Mouse (Mus musculus): ENCODE measurements around the gene Gjc1. TPM values are rescaled to one million over a fixed set of nuclear protein-coding genes. Genes with fewer than 3 reads are reported as not detected.

The Gjc1 gene
- total and polyA plus RNA-seq, 3 experiments = 12.9 to 23.4 (median 19.4) TPM

GRCm38 (mm10) chr11:102753591-102754324 lies 65.7 kb downstream of the Gjc1 start:
- Histone ChIP-seq H3K27me3 (ENCODE audit: control insufficient read depth, insufficient read depth, low read length) (no peaks in the 10 kb centered on the region), H3K4me3 (no peak overlapping the region), H3K9ac (ENCODE audit: low read depth, low read length) (no peak overlapping the region), H3K36me3 (ENCODE audit: control insufficient read depth, insufficient read depth, low read length) (no peaks in the 10 kb centered on the region), H3K79me2 (replicated peaks; ENCODE audit: control insufficient read depth, insufficient read depth, low read length) (no peaks in the 10 kb centered on the region), H3K4me1 (ENCODE audit: control insufficient read depth, insufficient read depth, low read length) (no peaks in the 10 kb centered on the region), H3K27ac (no peak overlapping the region)
- intact Hi-C loops (cut with DNase I) = no loop called here
- no peak for DNase-seq
- 60% methylated on average over 18 of the region's 18 CpGs for WGBS
- TF ChIP-seq EP300 (IDR thresholded peaks at IDR 0.05; ENCODE audit: insufficient read depth, low read depth, low read length) (no peak), CTCF (IDR thresholded peaks at IDR 0.05) (no peak), POLR2A (IDR thresholded peaks at IDR 0.05; ENCODE audit: insufficient read depth, low read depth, low read length) (no peak)

- Histone ChIP-seq H3K79me2 (replicated peaks; ENCODE audit: control insufficient read depth, insufficient read depth, low read length) (no peaks in the 10 kb centered on the region), H3K27ac (no peak overlapping the region), H3K4me3 (no peak overlapping the region), H3K9ac (ENCODE audit: low read depth, low read length) (no peak overlapping the region), H3K27me3 (ENCODE audit: control insufficient read depth, insufficient read depth, low read length) (no peaks in the 10 kb centered on the region), H3K4me1 (ENCODE audit: control insufficient read depth, insufficient read depth, low read length) (no peaks in the 10 kb centered on the region), H3K36me3 (ENCODE audit: control insufficient read depth, insufficient read depth, low read length) (no peaks in the 10 kb centered on the region)
- 68% methylated on average over 13 of the region's 13 CpGs for WGBS
- intact Hi-C loops (cut with DNase I) = no loop called here
- no peak for DNase-seq
- TF ChIP-seq CTCF (IDR thresholded peaks at IDR 0.05) (no peak), EP300 (IDR thresholded peaks at IDR 0.05; ENCODE audit: insufficient read depth, low read depth, low read length) (no peak), POLR2A (IDR thresholded peaks at IDR 0.05; ENCODE audit: insufficient read depth, low read depth, low read length) (no peak)
Measured at GRCm38 (mm10) chr11:102752896-102753590, 66.5 kb downstream of the Gjc1 start.

- H3K27ac ChIP-seq = no peak overlapping the region
- H3K36me3 ChIP-seq (ENCODE audit: control insufficient read depth, insufficient read depth, low read length) = no peaks in the 10 kb centered on the region
- no peak overlapping the region for H3K9ac ChIP-seq (ENCODE audit: low read depth, low read length)
- H3K4me3 ChIP-seq = no peak overlapping the region
- H3K4me1 ChIP-seq (ENCODE audit: control insufficient read depth, insufficient read depth, low read length) = no peaks in the 10 kb centered on the region
- intact Hi-C loops (cut with DNase I) = no loop called here
- no peaks in the 10 kb centered on the region for H3K79me2 ChIP-seq (replicated peaks; ENCODE audit: control insufficient read depth, insufficient read depth, low read length)
- H3K27me3 ChIP-seq (ENCODE audit: control insufficient read depth, insufficient read depth, low read length) = no peaks in the 10 kb centered on the region
- no peak for TF ChIP-seq POLR2A (IDR thresholded peaks at IDR 0.05; ENCODE audit: insufficient read depth, low read depth, low read length)
- TF ChIP-seq EP300 (IDR thresholded peaks at IDR 0.05; ENCODE audit: insufficient read depth, low read depth, low read length) = 0 out of 2 replicates have a peak, but pooled peaks have one; percentile 11
- WGBS = 79% methylated on average over 2 of the region's 2 CpGs
- no peak for DNase-seq
Measured at GRCm38 (mm10) chr11:102749712-102750111, 69.8 kb downstream of the Gjc1 start.

Other genes with a start within 250 kb of the Gjc1 start
- 1 to 10 TPM; 1.2 to 1.5 TPM for gene Gm11627, start 240.2 kb downstream of the Gjc1 start, total RNA-seq (2021)
- 4.0 and 4.9 TPM in 2 replicates for gene Gm11627, start 240.2 kb downstream of the Gjc1 start, polyA plus RNA-seq (2012; rRNA removed)
- gene Fzd2, start 215.3 kb downstream of the Gjc1 start, total RNA-seq (2021) = 1 to 10 TPM; 2.6 to 2.8 TPM
- gene Fzd2, start 215.3 kb downstream of the Gjc1 start, polyA plus RNA-seq (2012; rRNA removed) = 7.2 and 10.0 TPM in 2 replicates
- not detected for gene Meioc, start 156.0 kb downstream of the Gjc1 start, total RNA-seq (2021)
- 0.09 TPM in 1 of 2 replicates, not detected in the other for gene Meioc, start 156.0 kb downstream of the Gjc1 start, polyA plus RNA-seq (2012; rRNA removed)
- gene Ccdc43, start 121.9 kb downstream of the Gjc1 start, total RNA-seq (2021) = 10 to 100 TPM; 21.0 to 22.8 TPM
- 6.8 and 12.2 TPM in 2 replicates for gene Ccdc43, start 121.9 kb downstream of the Gjc1 start, polyA plus RNA-seq (2012; rRNA removed)
- 1 to 10 TPM; 3.4 to 4.9 TPM for gene Adam11, start 58.3 kb downstream of the Gjc1 start, total RNA-seq (2021)
- gene Adam11, start 58.3 kb downstream of the Gjc1 start, polyA plus RNA-seq (2012; rRNA removed) = 10.1 and 12.5 TPM in 2 replicates
- gene Higd1b, start 16.1 kb upstream of the Gjc1 start, total RNA-seq (2021) = 10 to 100 TPM; 11.0 to 12.2 TPM
- 15.2 and 21.6 TPM in 2 replicates for gene Higd1b, start 16.1 kb upstream of the Gjc1 start, polyA plus RNA-seq (2012; rRNA removed)
- gene Eftud2, start 61.3 kb upstream of the Gjc1 start, total RNA-seq (2021) = 10 to 100 TPM; 36.0 to 37.4 TPM
- 44.9 and 62.6 TPM in 2 replicates for gene Eftud2, start 61.3 kb upstream of the Gjc1 start, polyA plus RNA-seq (2012; rRNA removed)
- gene Ccdc103, start 61.5 kb upstream of the Gjc1 start, total RNA-seq (2021) = not detected
- gene Ccdc103, start 61.5 kb upstream of the Gjc1 start, polyA plus RNA-seq (2012; rRNA removed) = 0.18 and 0.20 TPM in 2 replicates
- not detected for gene Fam187a, start 65.5 kb upstream of the Gjc1 start, total RNA-seq (2021)
- not detected in 2 replicates for gene Fam187a, start 65.5 kb upstream of the Gjc1 start, polyA plus RNA-seq (2012; rRNA removed)
- gene Gfap, start 81.2 kb upstream of the Gjc1 start, total RNA-seq (2021) = under 1 TPM; 0.08 to 0.30 TPM
- gene Gfap, start 81.2 kb upstream of the Gjc1 start, polyA plus RNA-seq (2012; rRNA removed) = 0.18 TPM in 2 replicates
- gene Kif18b, start 105.4 kb upstream of the Gjc1 start, total RNA-seq (2021) = under 1 TPM; 0.10 to 0.32 TPM
- 0.18 and 0.32 TPM in 2 replicates for gene Kif18b, start 105.4 kb upstream of the Gjc1 start, polyA plus RNA-seq (2012; rRNA removed)
- not detected for gene C1ql1, start 127.0 kb upstream of the Gjc1 start, total RNA-seq (2021)
- gene C1ql1, start 127.0 kb upstream of the Gjc1 start, polyA plus RNA-seq (2012; rRNA removed) = 0.10 TPM in 1 of 2 replicates, not detected in the other
- gene Nmt1, start 208.5 kb upstream of the Gjc1 start, total RNA-seq (2021) = 10 to 100 TPM; 60.5 to 67.2 TPM
- gene Nmt1, start 208.5 kb upstream of the Gjc1 start, polyA plus RNA-seq (2012; rRNA removed) = 37.1 and 55.3 TPM in 2 replicates
- gene Dcakd, start 208.6 kb upstream of the Gjc1 start, total RNA-seq (2021) = 10 to 100 TPM; 69.3 to 75.0 TPM
- 122 and 139 TPM in 2 replicates for gene Dcakd, start 208.6 kb upstream of the Gjc1 start, polyA plus RNA-seq (2012; rRNA removed)